ENCODE assay signal across 8 mouse cellular contexts in the genomic region with DNA sequence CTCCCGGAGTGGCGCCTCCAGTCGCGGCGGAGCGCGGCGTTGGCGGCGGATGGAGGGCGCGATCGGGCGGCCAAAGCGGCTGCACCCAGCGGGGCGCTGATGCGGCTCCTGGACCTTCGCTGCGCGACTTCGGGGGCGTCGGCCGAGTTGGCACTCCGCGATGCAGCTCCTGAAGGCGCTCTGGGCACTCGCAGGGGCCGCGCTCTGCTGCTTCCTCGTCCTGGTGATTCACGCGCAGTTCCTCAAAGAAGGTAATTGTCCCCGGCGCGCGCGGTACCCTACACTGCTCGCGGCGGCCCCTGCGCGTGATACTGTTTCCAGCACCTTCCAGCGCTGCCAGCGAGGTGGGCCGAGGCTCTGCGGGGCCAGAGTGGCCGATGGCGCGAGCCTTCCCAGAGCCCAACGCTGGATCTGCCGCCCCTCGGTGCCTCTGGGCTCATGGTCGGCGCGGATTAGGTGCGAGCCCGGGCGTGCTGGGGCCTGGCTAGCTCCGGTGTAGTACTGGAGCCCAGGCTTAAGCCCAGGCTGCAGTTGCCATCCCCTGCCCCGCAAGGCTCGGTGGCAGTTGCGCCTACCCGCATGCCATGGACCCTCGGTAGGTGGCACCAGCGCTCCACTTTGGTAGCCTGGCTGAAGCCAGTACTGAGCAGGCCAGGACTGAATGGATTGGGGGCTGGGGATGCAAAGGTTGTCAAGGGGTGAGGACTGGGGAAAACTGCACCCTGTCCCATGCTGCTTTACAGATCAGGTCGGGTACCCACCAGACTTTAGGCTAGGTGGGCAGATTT.
DNase-seq lines count a peak whose midpoint lies in the region; ATAC-seq and TF ChIP-seq lines count a peak whose summit lies in the region.
"Had no signal": no experiment of that assay in that cellular context is flagged by ENCODE, and none has a peak within 500 bp of the region (broad histone marks: within the 10 kb centered on the region; RNA-seq: fewer than 3 reads in every experiment).

No protein-coding gene starts in this region.

- H3K4me3 ChIP-seq in heart, embryonic 11.5 days (ENCODE audit: low read depth, low read length): peak overlapping the region; percentile 62
- peak overlapping the region; percentile 65 for H3K4me3 ChIP-seq in kidney, embryonic 14.5 days (ENCODE audit: low read length)
- peak overlapping the region; percentile 63 for H3K4me3 ChIP-seq in limb, embryonic 12.5 days (replicated peaks)
- H3K4me3 ChIP-seq in midbrain, embryonic 15.5 days: peak overlapping the region; percentile 65
- H3K4me3 ChIP-seq in stomach, postnatal 0 days (ENCODE audit: low read depth, low read length): peak overlapping the region; percentile 57

- TF ChIP-seq EP300 in stomach, postnatal 0 days (optimal IDR thresholded peaks at IDR 0.05): no peak

- no peaks in the 10 kb centered on the region for H3K36me3 ChIP-seq in heart, embryonic 11.5 days (ENCODE audit: control insufficient read depth, insufficient read depth, low read length)
- no peaks in the 10 kb centered on the region for H3K36me3 ChIP-seq in kidney, embryonic 14.5 days (ENCODE audit: control insufficient read depth, insufficient read depth, low read length)
- no peaks in the 10 kb centered on the region for H3K36me3 ChIP-seq in limb, embryonic 12.5 days
- no peaks in the 10 kb centered on the region for H3K36me3 ChIP-seq in midbrain, embryonic 15.5 days (replicated peaks)
- H3K36me3 ChIP-seq in stomach, postnatal 0 days (ENCODE audit: control insufficient read depth, insufficient read depth, low read length): no peaks in the 10 kb centered on the region

- peak; percentile 96 for TF ChIP-seq CTCF in stomach, postnatal 0 days (IDR thresholded peaks at IDR 0.05; ENCODE audit: low read depth)

- no peaks in the 10 kb centered on the region for H3K9me3 ChIP-seq in heart, embryonic 11.5 days (replicated peaks; ENCODE audit: control insufficient read depth, low read length)
- H3K9me3 ChIP-seq in kidney, embryonic 14.5 days (ENCODE audit: control insufficient read depth, low read length): no peaks in the 10 kb centered on the region
- no peaks in the 10 kb centered on the region for H3K9me3 ChIP-seq in limb, embryonic 12.5 days
- no peaks in the 10 kb centered on the region for H3K9me3 ChIP-seq in midbrain, embryonic 15.5 days
- H3K9me3 ChIP-seq in stomach, postnatal 0 days (ENCODE audit: control insufficient read depth, low read length): no peaks in the 10 kb centered on the region

- H3K4me1 ChIP-seq in heart, embryonic 11.5 days (ENCODE audit: control insufficient read depth, insufficient read depth, low read length): peaks cover 3% of the 10 kb centered on the region; the same call in 1 of the 2 replicates
- H3K4me1 ChIP-seq in kidney, embryonic 14.5 days (ENCODE audit: control insufficient read depth, insufficient read depth, low read length): no peaks in the 10 kb centered on the region
- H3K4me1 ChIP-seq in limb, embryonic 12.5 days (replicated peaks): peaks cover 10% of the 10 kb centered on the region
- H3K4me1 ChIP-seq in midbrain, embryonic 15.5 days: peaks cover 39% of the 10 kb centered on the region
- H3K4me1 ChIP-seq in stomach, postnatal 0 days (replicated peaks; ENCODE audit: control insufficient read depth, insufficient read depth): no peaks in the 10 kb centered on the region

- H3K9ac ChIP-seq in heart, embryonic 11.5 days (ENCODE audit: low read depth, low read length): peak overlapping the region; percentile 13; the same call in 1 of the 2 replicates
- peak overlapping the region; percentile 73 for H3K9ac ChIP-seq in kidney, embryonic 14.5 days (ENCODE audit: low read depth, low read length)
- H3K9ac ChIP-seq in limb, embryonic 12.5 days (replicated peaks): peak overlapping the region; percentile 71
- peak overlapping the region; percentile 78 for H3K9ac ChIP-seq in midbrain, embryonic 15.5 days
- H3K9ac ChIP-seq in stomach, postnatal 0 days (ENCODE audit: low read length): peak overlapping the region; percentile 68

- H3K27me3 ChIP-seq in heart, embryonic 11.5 days (ENCODE audit: control insufficient read depth, insufficient read depth, low read length): peaks cover 36% of the 10 kb centered on the region
- H3K27me3 ChIP-seq in kidney, embryonic 14.5 days (ENCODE audit: control insufficient read depth, insufficient read depth, low read length): peaks cover 17% of the 10 kb centered on the region; the same call in 1 of the 2 replicates
- H3K27me3 ChIP-seq in limb, embryonic 12.5 days: peaks cover 60% of the 10 kb centered on the region
- no peaks in the 10 kb centered on the region for H3K27me3 ChIP-seq in midbrain, embryonic 15.5 days (replicated peaks)
- peaks cover 6% of the 10 kb centered on the region; the same call in 1 of the 2 replicates for H3K27me3 ChIP-seq in stomach, postnatal 0 days (ENCODE audit: control insufficient read depth, insufficient read depth, low read length)

- no peak overlapping the region for H3K27ac ChIP-seq in heart, embryonic 11.5 days (ENCODE audit: low read depth, low read length)
- peak overlapping the region; percentile 37; the same call in 1 of the 2 replicates for H3K27ac ChIP-seq in kidney, embryonic 14.5 days (ENCODE audit: low read depth, low read length)
- H3K27ac ChIP-seq in limb, embryonic 12.5 days: no peak overlapping the region
- peak overlapping the region; percentile 86 for H3K27ac ChIP-seq in midbrain, embryonic 15.5 days
- no peak overlapping the region for H3K27ac ChIP-seq in stomach, postnatal 0 days (replicated peaks)
- H3K27ac ChIP-seq: macrophage had no signal

- peak; percentile 63 for ATAC-seq in heart, embryonic 11.5 days (replicated peaks; ENCODE audit: insufficient number of reproducible peaks, low FRiP score, low TSS enrichment)
- ATAC-seq in kidney, embryonic 14.5 days (ENCODE audit: low FRiP score, low TSS enrichment): peak; percentile 80
- peak; percentile 84 for ATAC-seq in limb, embryonic 12.5 days (ENCODE audit: insufficient number of reproducible peaks, insufficient read depth, low FRiP score, low TSS enrichment, low read depth)
- peak; percentile 90 for ATAC-seq in midbrain, embryonic 15.5 days (replicated peaks)
- peak; percentile 69 for ATAC-seq in stomach, postnatal 0 days (ENCODE audit: low FRiP score, low TSS enrichment)

- DNase-seq in c-Kit-positive CD71-positive TER-119-positive erythroid progenitor cells, embryonic 14.5 days (ENCODE audit: low spot score): peak; percentile 2
- DNase-seq in fibroblast of lung, adult 2 months (ENCODE audit: low read depth): peak; percentile 76
- peak; percentile 82 for DNase-seq in stomach, postnatal 0 days (ENCODE audit: low spot score)

- WGBS in heart, embryonic 11.5 days (ENCODE audit: insufficient replicate concordance): under 1% methylated on average over 51 of the region's 68 CpGs
- 2% methylated on average over 46 of the region's 68 CpGs for WGBS in kidney, embryonic 14.5 days
- WGBS in limb, embryonic 12.5 days: under 1% methylated on average over 48 of the region's 68 CpGs
- under 1% methylated on average over 64 of the region's 68 CpGs for WGBS in midbrain, embryonic 15.5 days
- under 1% methylated on average over 51 of the region's 68 CpGs for WGBS in stomach, postnatal 0 days

- H3K4me2 ChIP-seq in heart, embryonic 11.5 days: peak overlapping the region; percentile 94
- H3K4me2 ChIP-seq in kidney, embryonic 14.5 days (replicated peaks; ENCODE audit: low read depth, low read length): peak overlapping the region; percentile 96
- H3K4me2 ChIP-seq in limb, embryonic 12.5 days: peak overlapping the region; percentile 96
- H3K4me2 ChIP-seq in midbrain, embryonic 15.5 days: peak overlapping the region; percentile 92
- H3K4me2 ChIP-seq in stomach, postnatal 0 days (replicated peaks; ENCODE audit: low read depth): peak overlapping the region; percentile 94

Comparison
In these comparisons a context has a peak if more than half of its experiments do, and no peak if none do; other contexts are left out.
1. DNase-seq: peak in every context shown above with its lines; median percentile 82 in stomach, postnatal 0 days; 76 in fibroblast of lung, adult 2 months; 2 in c-Kit-positive CD71-positive TER-119-positive erythroid progenitor cells, embryonic 14.5 days.
2. H3K27ac ChIP-seq: peak in kidney, embryonic 14.5 days (single experiment) and midbrain, embryonic 15.5 days (single experiment); none in heart, embryonic 11.5 days (single experiment), limb, embryonic 12.5 days (single experiment) and stomach, postnatal 0 days (single experiment).
3. H3K9ac ChIP-seq: peak in every context shown above with its lines; median percentile 78 in midbrain, embryonic 15.5 days; 73 in kidney, embryonic 14.5 days; 71 in limb, embryonic 12.5 days; 68 in stomach, postnatal 0 days; 13 in heart, embryonic 11.5 days.
4. Peak in every context shown above with its lines, with median percentiles within 50 percentile points of each other: ATAC-seq, H3K4me2 ChIP-seq and H3K4me3 ChIP-seq.